Mouse (Mus musculus): Measurements from ENCODE around the gene Ccdc88b.

Ccdc88b gene

GRCm38 (mm10) chr19:6839615-6840474, 18.2 kb downstream of the Ccdc88b start:
- in situ Hi-C loops (cut with MboI; ENCODE audit: low pct_unique_long_range_greater_than_20kb in 1 of 2, low sequenced_read_pairs in 2 of 2, unreplicated experiment in 1 of 2), result no loop called here

GRCm38 (mm10) chr19:6832363-6832762, 25.6 kb downstream of the Ccdc88b start:
- in situ Hi-C loops (cut with MboI; ENCODE audit: low pct_unique_long_range_greater_than_20kb in 1 of 2, low sequenced_read_pairs in 2 of 2, unreplicated experiment in 1 of 2), result no loop called here

DNA sequence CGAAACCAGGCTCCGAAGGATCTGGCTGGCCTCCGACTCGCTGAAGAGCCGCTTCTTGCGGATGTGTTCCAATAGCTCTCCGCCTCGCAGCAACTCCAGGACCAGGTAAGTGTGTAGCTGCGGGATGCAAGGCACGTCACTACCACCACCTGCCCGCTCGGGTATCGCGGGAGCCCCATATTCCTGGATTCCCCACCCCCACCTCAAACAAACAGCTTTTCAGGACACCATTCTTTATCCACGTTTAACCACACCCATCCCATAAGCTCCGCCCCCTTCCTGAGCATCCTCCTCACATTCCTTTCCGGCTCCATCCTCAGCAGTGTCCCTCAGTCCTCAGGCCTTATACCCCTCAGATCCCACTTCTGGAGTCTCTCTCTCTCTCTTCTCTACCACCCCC, 26.7 kb downstream of the Ccdc88b start:
- in situ Hi-C loops (cut with MboI; ENCODE audit: low pct_unique_long_range_greater_than_20kb in 1 of 2, low sequenced_read_pairs in 2 of 2, unreplicated experiment in 1 of 2), result no loop called here

DNA sequence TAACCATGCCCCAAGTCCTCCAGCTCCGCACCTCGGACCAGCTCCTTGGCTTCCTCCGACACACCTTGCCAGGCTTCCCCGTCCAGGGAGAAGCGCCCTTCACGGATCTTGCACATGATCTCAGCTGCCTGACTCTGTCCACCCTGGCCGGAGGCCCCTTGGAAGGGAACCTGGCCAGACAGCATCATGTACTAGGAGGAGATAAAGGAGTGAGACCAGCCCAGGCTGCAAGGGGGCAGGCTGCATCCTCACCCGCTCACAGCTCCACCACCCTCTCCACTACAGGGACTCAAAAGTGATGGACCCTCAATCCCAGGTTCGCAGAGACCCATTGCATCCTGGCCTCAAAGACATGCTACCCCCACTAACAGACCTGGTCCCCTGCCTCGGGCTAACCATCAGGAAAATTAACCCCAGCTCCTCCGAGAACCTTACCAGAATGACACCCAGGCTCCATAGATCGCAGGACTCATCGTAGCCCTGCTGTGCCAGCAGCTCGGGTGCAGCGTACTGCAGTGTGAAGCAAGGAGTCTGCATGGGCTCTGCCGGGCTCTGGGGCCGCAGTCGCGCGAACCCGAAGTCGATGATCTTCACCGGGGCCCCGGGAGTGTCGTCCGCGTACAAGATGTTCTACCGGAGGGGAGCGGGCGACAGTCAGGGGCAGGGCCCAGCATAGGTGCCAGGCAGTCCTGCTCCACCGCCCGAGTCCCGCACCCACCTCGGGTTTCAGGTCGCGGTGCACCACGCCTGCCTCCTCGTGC, 27.3 kb downstream of the Ccdc88b start:
- in situ Hi-C loops (cut with MboI; ENCODE audit: low pct_unique_long_range_greater_than_20kb in 1 of 2, low sequenced_read_pairs in 2 of 2, unreplicated experiment in 1 of 2), result no loop called here

- in situ Hi-C loops (cut with MboI; ENCODE audit: low pct_unique_long_range_greater_than_20kb in 1 of 2, low sequenced_read_pairs in 2 of 2, unreplicated experiment in 1 of 2), result no loop called here
Measured at GRCm38 (mm10) chr19:6829870-6830555, 28.0 kb downstream of the Ccdc88b start.

DNA sequence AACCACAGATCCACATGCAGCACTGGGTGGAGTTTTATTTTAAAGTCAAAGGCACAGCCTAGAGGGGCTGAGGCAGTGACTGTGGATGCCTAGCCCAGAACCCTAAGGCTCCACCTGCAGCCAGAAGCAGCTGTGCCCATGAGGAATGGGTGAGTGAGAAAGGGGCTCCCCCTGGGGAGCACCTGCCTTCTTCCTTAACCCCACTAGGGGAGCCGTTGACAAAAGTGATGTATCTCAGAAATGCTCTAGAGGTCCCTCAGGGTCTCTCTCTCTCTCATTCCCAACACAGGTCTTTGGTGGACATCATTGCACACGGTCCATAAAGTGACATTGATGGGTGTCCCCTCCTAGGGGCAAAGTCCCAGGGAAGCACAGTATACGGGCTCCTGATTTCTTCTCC, 28.9 kb downstream of the Ccdc88b start:
- in situ Hi-C loops (cut with MboI; ENCODE audit: low pct_unique_long_range_greater_than_20kb in 1 of 2, low sequenced_read_pairs in 2 of 2, unreplicated experiment in 1 of 2), result no loop called here

DNA sequence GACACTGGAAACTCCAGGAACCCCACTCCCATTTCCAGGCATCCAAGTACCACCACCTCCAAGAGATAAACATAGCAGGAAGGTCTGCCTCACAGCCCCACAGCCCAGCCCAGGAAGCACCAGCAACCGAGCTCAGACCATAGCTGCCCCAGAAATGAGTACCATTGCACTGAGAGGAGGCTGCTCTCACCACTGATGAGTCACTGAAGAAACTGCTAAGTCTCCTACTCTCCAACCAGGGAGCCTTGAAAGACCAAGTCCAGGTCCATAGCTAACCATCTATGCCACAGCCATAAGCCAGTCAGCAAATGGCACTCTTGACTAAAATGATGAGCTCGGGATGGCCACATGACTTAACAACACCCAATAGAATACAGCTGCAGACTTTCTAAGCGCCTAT, 31.4 kb downstream of the Ccdc88b start:
- in situ Hi-C loops (cut with MboI; ENCODE audit: low pct_unique_long_range_greater_than_20kb in 1 of 2, low sequenced_read_pairs in 2 of 2, unreplicated experiment in 1 of 2), result no loop called here

DNA sequence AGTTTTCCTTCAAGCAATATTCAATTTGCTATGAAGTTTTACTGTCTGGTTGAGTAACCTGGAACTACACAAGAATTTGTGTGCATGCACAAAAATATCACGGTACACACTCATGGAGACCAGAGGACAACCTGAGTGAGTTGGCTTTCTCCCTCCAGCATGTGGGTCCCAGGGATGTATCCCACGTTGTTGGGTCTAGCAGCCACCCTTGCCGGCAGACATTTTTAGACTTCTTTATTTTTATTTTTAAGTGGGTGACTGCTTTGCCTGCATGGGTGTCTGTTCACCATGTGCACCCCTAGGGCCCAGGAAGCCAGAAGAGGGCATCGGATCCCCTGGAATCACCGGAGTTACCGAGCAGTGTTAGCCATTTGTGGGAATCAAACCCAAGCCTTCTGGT, 32.6 kb downstream of the Ccdc88b start:
- in situ Hi-C loops (cut with MboI; ENCODE audit: low pct_unique_long_range_greater_than_20kb in 1 of 2, low sequenced_read_pairs in 2 of 2, unreplicated experiment in 1 of 2), result no loop called here

DNA sequence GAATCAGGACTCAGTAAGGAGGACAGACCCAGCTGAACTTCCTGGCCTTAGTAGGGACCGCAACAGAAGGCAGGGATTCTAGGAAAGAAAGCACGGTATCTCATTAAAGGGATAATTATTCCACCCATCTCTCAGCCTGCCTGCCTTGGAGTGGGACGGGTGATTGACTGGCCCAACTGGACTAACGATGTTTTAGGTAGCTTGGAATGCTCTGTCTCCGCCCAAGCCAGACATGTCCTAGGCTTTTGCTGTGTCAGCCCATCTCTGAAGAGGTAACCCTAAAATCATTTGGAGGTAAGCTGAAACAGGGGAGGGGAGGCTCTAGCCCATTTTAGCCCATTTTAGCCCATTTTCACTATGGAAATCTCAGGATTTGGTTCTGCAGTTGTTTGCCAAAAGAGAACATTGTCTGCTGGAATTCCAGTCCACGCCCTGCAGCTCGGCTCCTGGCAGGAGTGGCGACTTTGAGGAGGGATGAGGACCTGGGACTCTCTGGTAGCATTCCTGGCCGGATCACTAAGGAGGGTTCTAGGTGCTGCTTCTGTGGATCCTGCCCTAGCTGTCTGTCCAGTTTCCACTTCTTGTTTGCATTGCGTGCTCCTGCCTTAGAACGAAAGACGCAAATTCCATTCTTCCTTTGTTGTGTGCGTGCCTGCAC, 37.3 kb downstream of the Ccdc88b start:
- in situ Hi-C loops (cut with MboI; ENCODE audit: low pct_unique_long_range_greater_than_20kb in 1 of 2, low sequenced_read_pairs in 2 of 2, unreplicated experiment in 1 of 2), result no loop called here

DNA sequence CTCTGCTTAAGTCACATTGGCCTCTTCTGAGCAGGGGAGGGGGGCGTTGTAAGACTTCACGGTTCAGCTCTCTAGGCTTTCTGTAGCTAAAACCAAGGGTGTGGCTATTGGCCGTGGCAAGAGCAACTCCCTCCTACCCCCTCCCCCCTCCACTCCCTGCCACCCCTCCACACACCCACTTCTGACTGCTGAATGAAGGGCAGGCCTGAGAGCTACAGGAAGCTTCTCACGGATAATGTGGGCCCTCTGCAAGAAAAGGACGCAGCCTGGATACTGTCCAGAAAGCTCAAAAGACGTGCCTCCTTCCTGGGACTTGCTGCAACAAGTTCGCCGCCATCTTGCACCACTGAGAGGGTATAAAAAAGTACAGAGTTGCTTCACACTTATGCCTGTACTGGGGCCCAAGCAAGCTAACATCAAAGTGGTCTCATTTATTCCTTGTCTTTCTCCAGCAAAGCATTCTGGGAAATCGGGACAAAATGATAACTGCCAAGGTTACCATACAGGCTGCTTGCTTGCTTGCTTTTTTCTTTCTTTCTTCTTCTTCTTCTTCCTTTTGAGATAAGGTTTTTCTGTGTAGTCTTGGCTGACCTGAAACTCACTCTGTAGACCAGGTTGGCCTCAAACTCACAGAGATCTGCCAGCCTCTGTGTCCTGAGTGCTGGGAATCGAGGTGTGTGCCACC, 38.7 kb downstream of the Ccdc88b start:
- in situ Hi-C loops (cut with MboI; ENCODE audit: low pct_unique_long_range_greater_than_20kb in 1 of 2, low sequenced_read_pairs in 2 of 2, unreplicated experiment in 1 of 2), result no loop called here

- in situ Hi-C loops (cut with MboI; ENCODE audit: low pct_unique_long_range_greater_than_20kb in 1 of 2, low sequenced_read_pairs in 2 of 2, unreplicated experiment in 1 of 2), result no loop called here
Measured at GRCm38 (mm10) chr19:6814958-6815357, 43.1 kb downstream of the Ccdc88b start.

DNA sequence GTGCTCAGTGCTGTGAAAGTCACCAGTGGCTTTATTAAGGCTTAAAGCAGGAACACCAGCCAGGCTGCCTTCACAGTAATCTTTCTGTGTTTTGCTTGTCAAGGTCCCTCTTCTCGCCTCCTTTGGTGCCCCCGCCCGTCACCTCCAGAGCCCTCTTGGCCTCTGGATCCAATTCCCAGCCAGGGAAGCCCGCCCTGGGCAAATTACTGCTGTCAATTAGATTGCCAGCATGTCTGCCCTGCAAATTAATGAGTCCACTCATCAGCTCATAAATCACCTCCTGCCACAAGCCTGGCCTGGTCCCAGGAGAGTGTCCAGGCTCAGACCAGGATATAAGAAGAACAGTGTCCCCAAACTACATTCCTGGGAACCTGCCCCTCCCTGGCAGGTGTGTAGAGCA, 43.6 kb downstream of the Ccdc88b start:
- in situ Hi-C loops (cut with MboI; ENCODE audit: low pct_unique_long_range_greater_than_20kb in 1 of 2, low sequenced_read_pairs in 2 of 2, unreplicated experiment in 1 of 2), result no loop called here
